Mouse (Mus musculus): Measurements from ENCODE around the gene Zfp345.
"Not testable (repeated sequence)": the region's sequence is repeated elsewhere in the genome, so short reads cannot be mapped to it uniquely, and the experiment has no call there.

Zfp345 gene

GRCm38 (mm10) chr2:150484939-150485778 is at the start of gene Zfp345:
Gene Zfp345 (minus strand): TSS chr2:150485091.
- in situ Hi-C loops (cut with MboI, MseI), result not testable (repeated sequence)

- in situ Hi-C loops (cut with MboI, MseI), result no loop called here
Observed at GRCm38 (mm10) chr2:150525703-150526207, 40.9 kb upstream of the Zfp345 start.

GRCm38 (mm10) chr2:150512837-150513236 is 27.9 kb upstream of the Zfp345 start:
- in situ Hi-C loops (cut with MboI, MseI), result no loop called here

GRCm38 (mm10) chr2:150500124-150500973 is 15.5 kb upstream of the Zfp345 start:
- in situ Hi-C loops (cut with MboI, MseI), result loop anchor here (5.0 kb wide), 1 partner anchor 468 kb away; no protein-coding TSS in a partner anchor

GRCm38 (mm10) chr2:150493031-150493430 is 8.1 kb upstream of the Zfp345 start:
- in situ Hi-C loops (cut with MboI, MseI), result no loop called here

- in situ Hi-C loops (cut with MboI, MseI), result loop anchor here (10.0 kb wide), 1 partner anchor 87 kb away; the partner anchor contains the start of gene 3300002I08Rik
Observed at GRCm38 (mm10) chr2:150451180-150451919, 33.5 kb downstream of the Zfp345 start, which contains the start of gene Zfp442. Gene Zfp442 (minus strand): TSS chr2:150451486.

GRCm38 (mm10) chr2:150439084-150439483 is 45.8 kb downstream of the Zfp345 start:
- in situ Hi-C loops (cut with MboI, MseI), result loop anchor here (5.0 kb wide), 1 partner anchor 217 kb away; no protein-coding TSS in a partner anchor
